Mouse (Mus musculus): Measurements from ENCODE around the gene Pcnp.
A peak's percentile ranks its signal among the peaks of the same experiment; 100 is the strongest.

The Pcnp gene

GRCm38 (mm10) chr16:56037138-56038010, 7.8 kb upstream of the Pcnp start, which contains the start of gene Trmt10c:
Gene Trmt10c (minus strand): TSS chr16:56037819.
- peak; percentile 94 to 97 for DNase-seq (ENCODE audit: inconsistent age in 2 of 2, low spot score in 1 of 2)

DNA sequence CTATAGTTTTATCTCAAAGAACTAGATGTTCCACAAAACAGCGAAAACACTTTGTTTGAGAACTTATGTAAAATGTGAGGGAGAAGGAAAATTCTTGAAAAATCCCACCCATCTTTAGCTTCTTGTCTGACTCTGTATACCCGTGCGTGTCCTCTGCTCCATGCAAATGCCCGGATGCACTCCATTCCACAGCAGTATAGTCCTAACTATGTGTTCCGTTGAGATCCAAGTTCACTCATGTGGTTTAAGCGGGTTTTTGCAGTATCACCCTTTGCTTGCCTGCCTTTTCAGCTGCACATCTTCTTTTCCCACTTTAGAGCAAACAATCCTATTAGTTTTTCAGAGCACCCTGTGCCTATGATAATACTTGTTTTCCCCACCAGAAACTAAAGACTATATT, 7.0 kb upstream of the Pcnp start:
- DNase-seq (ENCODE audit: inconsistent age in 2 of 2, low spot score in 1 of 2): peak in 1 of 2 experiments; percentile 24

- DNase-seq (ENCODE audit: inconsistent age in 2 of 2, low spot score in 1 of 2): peak in 1 of 2 experiments; percentile 20
Observed at GRCm38 (mm10) chr16:56034566-56034965, 5.0 kb upstream of the Pcnp start.

DNA sequence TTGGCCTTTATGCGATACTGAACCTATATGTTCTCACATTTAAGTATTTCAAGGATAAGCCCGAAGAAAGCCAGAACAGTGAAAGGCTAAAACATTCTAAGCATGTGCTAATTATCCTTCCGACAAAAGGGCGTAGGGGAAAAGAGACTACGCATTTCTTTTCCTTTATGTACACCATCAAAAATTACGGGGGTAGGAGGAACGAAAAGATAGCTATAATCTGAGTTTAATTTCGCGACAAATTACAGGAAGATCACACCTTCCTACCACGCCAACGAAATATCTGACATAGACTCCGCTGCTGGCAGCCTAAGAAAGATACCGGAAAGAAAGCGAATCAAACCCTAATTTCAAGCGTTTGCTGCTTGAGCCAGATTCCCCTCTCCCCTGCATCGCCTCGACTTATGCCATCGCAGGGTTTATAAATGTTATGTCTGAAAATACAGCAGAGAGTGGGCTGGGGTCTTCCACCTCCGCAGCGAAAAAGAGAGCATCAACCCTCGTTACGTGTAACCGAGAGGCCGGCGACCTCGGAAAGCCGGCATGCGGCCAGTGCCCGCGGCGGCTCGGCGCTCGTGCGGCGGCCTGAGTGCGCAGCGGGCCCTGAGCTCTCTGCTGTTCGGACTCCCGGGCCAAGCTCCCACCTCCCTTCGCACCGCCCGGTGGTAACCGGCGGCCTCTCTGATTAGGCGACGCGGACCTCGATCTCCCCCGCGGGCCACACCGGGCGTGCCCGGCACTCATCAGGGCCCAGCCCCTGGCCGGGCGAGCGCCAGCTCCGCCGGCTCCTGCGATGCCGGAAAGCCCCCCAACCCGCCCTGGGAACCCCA, 602 bp downstream of the Pcnp start:
- no peak for DNase-seq (ENCODE audit: inconsistent age in 2 of 2, low spot score in 1 of 2)

- DNase-seq (ENCODE audit: inconsistent age in 2 of 2, low spot score in 1 of 2): no peak
Observed at GRCm38 (mm10) chr16:56027854-56028629, 1.5 kb downstream of the Pcnp start.

DNA sequence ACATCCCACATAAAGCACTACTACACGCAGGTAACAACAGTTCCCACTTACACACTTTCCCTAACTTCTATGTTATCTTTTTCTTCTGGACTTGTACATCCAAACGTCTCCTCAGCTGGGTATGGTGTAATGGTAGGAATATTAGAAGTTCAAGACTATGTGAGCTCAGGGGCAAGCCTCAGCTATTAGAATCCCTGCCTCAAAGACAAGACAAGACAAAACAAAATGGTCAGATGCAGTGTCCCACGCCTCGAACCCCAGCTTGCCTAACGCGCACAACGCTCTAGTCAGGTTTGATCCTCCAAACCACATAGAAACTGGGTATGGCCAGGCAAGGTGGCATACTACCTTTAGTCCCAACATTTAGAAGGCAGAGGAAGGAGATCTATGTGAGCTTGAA, 9.9 kb downstream of the Pcnp start:
- DNase-seq (ENCODE audit: inconsistent age in 2 of 2, low spot score in 1 of 2): no peak

GRCm38 (mm10) chr16:56014076-56014475, 15.5 kb downstream of the Pcnp start:
- DNase-seq (ENCODE audit: inconsistent age in 2 of 2, low spot score in 1 of 2): no peak

DNA sequence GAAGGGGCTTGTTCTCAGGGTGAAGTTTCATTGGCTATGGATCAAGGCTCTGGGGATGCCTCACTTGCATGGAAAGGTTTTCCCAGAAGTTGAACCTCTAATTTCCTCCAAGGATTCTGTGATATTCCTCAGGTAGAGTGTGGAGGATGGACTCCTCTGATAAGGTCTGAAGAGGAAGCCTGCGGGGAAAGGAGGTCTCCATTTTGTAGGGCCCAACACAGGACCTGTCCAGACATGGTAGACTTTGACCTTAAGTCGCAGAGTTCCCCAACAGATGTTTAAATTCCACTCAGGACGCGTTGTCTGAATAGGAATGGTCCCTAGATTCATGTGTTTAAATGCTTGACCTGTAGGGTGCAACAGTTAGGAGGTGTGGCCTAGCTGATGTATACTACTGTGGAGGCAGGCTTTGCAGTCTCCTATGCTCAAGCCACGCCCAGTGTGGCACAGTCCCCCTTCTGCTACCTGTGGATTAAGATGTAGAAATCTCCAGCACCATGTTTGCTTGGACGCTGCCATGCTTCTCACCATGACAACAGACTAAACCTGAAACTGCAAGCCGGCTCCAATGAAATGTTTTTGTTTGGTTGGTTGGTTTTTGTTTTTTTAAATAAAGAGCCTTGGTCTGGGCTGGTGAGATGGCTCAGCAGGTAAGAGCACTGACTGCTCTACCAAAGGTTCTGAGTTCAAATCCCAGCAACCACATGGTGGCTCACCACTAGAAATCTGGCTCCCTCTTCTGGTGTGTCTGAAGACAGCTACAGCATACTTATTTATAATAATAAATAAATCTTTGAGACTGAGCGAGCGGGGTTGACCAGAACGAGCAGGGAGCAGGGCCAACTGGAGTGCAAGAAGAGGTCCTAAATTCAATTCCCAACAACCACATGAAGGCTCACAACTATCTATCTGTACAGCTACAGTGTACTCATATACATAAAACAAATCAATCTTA, 16.5 kb downstream of the Pcnp start:
- no peak for DNase-seq (ENCODE audit: inconsistent age in 2 of 2, low spot score in 1 of 2)

- DNase-seq (ENCODE audit: inconsistent age in 2 of 2, low spot score in 1 of 2): no peak
Observed at GRCm38 (mm10) chr16:56008862-56009261, 20.7 kb downstream of the Pcnp start.

DNA sequence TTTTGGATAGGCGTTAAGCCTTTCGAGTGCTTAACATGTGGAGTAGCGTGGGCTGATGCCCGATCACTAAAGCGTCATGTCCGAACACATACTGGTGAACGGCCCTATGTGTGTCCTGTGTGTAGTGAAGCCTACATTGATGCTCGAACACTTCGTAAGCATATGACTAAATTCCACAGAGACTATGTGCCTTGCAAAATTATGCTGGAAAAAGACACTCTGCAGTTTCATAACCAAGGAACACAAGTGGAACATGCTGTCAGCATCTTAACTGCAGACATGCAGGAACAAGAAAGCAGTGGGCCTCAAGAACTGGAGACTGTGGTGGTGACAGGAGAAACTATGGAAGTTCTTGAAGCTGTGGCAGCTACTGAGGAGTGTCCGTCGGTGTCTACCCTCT, 22.7 kb downstream of the Pcnp start:
- DNase-seq (ENCODE audit: inconsistent age in 2 of 2, low spot score in 1 of 2): no peak

GRCm38 (mm10) chr16:55994235-55994634, 35.3 kb downstream of the Pcnp start:
- no peak for DNase-seq (ENCODE audit: inconsistent age in 2 of 2, low spot score in 1 of 2)

DNA sequence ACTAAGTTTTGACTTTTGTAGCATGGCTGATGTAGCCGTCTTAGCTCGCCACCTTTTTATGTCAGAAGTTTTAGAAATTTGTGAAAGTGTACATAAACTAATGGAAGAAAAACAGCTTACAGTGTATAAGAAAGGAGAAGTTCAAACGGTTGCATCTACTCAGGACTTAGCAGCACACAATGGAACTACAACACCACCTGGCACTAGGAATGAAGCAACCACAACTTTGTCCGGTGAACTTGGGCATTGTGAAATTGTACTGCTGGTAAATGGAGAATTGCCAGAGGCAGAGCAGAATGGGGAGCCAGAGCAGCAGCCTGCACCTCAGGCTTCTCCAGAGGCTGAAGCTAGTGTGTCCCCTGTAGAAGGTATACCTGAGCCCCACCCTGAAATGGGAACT, 39.2 kb downstream of the Pcnp start:
- DNase-seq (ENCODE audit: inconsistent age in 2 of 2, low spot score in 1 of 2): peak in 1 of 2 experiments; percentile 35

GRCm38 (mm10) chr16:55986001-55986400, 43.5 kb downstream of the Pcnp start:
- DNase-seq (ENCODE audit: inconsistent age in 2 of 2, low spot score in 1 of 2): peak in 1 of 2 experiments; percentile 58

DNA sequence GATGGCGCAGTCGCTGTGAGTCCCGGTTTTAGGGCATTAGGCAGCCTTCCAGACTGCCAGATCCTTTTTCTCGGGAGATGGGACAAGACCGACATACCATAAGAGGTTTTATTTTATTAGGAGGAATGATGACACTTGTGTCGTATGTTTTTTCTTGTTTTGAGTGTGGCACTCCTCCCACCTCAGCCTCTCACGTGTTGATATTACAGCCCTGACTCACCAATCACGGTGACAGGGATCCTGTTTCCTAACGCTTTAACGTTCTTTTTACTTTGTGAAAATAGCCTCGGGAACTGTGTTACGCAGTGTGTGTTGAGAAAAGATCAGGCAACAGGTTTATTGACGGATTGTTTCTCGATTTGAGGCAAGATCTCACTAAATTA, 54.6 kb downstream of the Pcnp start:
- DNase-seq (ENCODE audit: inconsistent age in 2 of 2, low spot score in 1 of 2): peak in 1 of 2 experiments; percentile 93

- DNase-seq (ENCODE audit: inconsistent age in 2 of 2, low spot score in 1 of 2): peak; percentile 95 to 98
Observed at GRCm38 (mm10) chr16:55974256-55974902, 55.2 kb downstream of the Pcnp start.

GRCm38 (mm10) chr16:55973431-55974255, 55.9 kb downstream of the Pcnp start, which contains the start of gene Zbtb11:
Gene Zbtb11 (plus strand): TSS chr16:55973883.
- peak; percentile 99 for DNase-seq (ENCODE audit: inconsistent age in 2 of 2, low spot score in 1 of 2)

DNA sequence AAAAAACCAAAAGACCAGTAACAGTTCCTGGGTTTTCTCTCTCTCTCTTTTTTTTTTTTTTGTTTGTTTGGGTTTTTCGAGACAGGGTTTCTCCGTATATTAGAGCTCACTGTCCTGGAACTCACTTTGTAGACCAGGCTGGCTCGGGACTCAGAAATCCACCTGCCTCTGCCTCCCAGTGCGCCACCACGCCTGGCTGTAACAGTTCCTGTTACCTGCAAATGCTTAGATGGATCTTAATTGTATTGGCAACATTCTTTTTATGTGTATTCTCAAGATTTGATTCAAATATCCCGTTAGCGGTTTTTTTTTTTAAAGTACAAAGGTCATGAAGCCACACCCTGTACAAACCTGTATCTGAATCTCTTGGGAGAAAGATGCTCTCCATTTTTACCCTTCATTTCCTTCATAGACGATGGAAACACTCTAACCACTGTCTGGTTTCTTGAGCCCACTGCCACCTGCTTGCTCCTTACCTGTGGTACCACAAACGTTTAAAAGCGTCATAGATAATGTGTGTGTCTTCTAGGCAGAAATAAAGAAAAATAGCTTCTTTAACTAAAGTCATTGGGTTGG, 56.8 kb downstream of the Pcnp start:
- DNase-seq (ENCODE audit: inconsistent age in 2 of 2, low spot score in 1 of 2): no peak

Data from adrenal gland, adult (tissue).